Mouse (Mus musculus) ES-E14 (cell line): Measurements from ENCODE around the gene Ccdc194. TPM values are rescaled to one million over a fixed set of nuclear protein-coding genes. Genes with fewer than 3 reads are reported as not detected.
A peak's percentile ranks its signal among the peaks of the same experiment; 100 is the strongest.

ENCODE experiments used
- DNase-seq: peaks from one replicate; pipeline ENCODE4 v3.0.0-alpha.2; 2013; ENCODE audit warnings: low read depth, low spot score
- H3K27ac ChIP-seq: 2 replicates; pipeline ENCODE4 v1.5.1; 2012; ENCODE audit warnings: low read depth, mild to moderate bottlenecking, low read length, moderate library complexity, mixed read lengths; ENCODE audit not compliant: poor library complexity, insufficient read depth, severe bottlenecking
- H3K36me3 ChIP-seq: 2 replicates; pipeline ENCODE4 v1.6.1; 2012; ENCODE audit warnings: mild to moderate bottlenecking, low read length, moderate library complexity, mixed read lengths; ENCODE audit not compliant: control insufficient read depth, poor library complexity, insufficient read depth, severe bottlenecking
- H3K4me1 ChIP-seq, 2 experiments: fragments of 150-350 bp in 1 of 2; sonication (generic) in 1 of 2; 2 replicates each; pipeline ENCODE4 v1.6.1; 2012; ENCODE audit warnings: low read length in 2 of 2, mild to moderate bottlenecking in 1 of 2, mixed read lengths in 1 of 2; ENCODE audit not compliant: control insufficient read depth in 2 of 2, insufficient read depth in 2 of 2, poor library complexity in 1 of 2
- H3K4me3 ChIP-seq, 2 experiments: fragments of 150-350 bp in 1 of 2; sonication (generic) in 1 of 2; 2 replicates each; pipeline ENCODE4 v1.5.1; 2012; ENCODE audit warnings: low read length in 2 of 2, low read depth in 1 of 2, mild to moderate bottlenecking in 1 of 2, mixed read lengths in 1 of 2; ENCODE audit not compliant: insufficient read depth in 1 of 2, poor library complexity in 1 of 2, severe bottlenecking in 1 of 2
- H3K9ac ChIP-seq: 2 replicates; pipeline ENCODE4 v1.6.1; 2012; ENCODE audit warnings: low read depth, mild to moderate bottlenecking, low read length, mixed read lengths; ENCODE audit not compliant: poor library complexity, insufficient read depth, severe bottlenecking
- H3K9me3 ChIP-seq: fragments of 150-350 bp; sonication (generic); 2 replicates; pipeline ENCODE4 v1.6.1; 2012; ENCODE audit warnings: low read depth, mild to moderate bottlenecking, low read length; ENCODE audit not compliant: control insufficient read depth, insufficient read depth
- CHD2 ChIP-seq: IDR thresholded peaks from 2 replicates; pipeline ENCODE4 v1.6.1; 2014; ENCODE audit warnings: mild to moderate bottlenecking, low read depth, low read length, inconsistent platforms
- HCFC1 ChIP-seq: IDR thresholded peaks from 2 replicates; pipeline ENCODE4 v1.6.1; 2012; ENCODE audit warnings: low read length, inconsistent platforms, borderline replicate concordance; ENCODE audit not compliant: insufficient read depth
- MAFK ChIP-seq: IDR thresholded peaks from 2 replicates; pipeline ENCODE4 v1.6.1; 2014; ENCODE audit warnings: mild to moderate bottlenecking, low read depth, low read length, inconsistent platforms; ENCODE audit not compliant: insufficient read depth
- ZC3H11A ChIP-seq: IDR thresholded peaks from 2 replicates; pipeline ENCODE4 v1.6.1; 2012; ENCODE audit warnings: low read depth, mild to moderate bottlenecking, inconsistent platforms, low read length, borderline replicate concordance
- ZNF384 ChIP-seq: IDR thresholded peaks from 2 replicates; pipeline ENCODE4 v1.6.1; 2012; ENCODE audit warnings: low read depth, low read length, inconsistent platforms
- in situ Hi-C, 2 experiments: fragments of 600-800 bp; cut with MboI; formaldehyde crosslinking; loops; one replicate each; pipeline ENCODE4 v1.15.1; 2025; ENCODE audit warnings: low sequenced_read_pairs in 2 of 2, inconsistent platforms in 1 of 2; ENCODE audit not compliant: unreplicated experiment in 2 of 2
- total RNA-seq: library from RNA; depleted of rRNA; stranded (reverse); fragments of 300-350 nt; gene quantifications from 2 replicates; pipeline ENCODE4 v1.2.3, GENCODE M21; 2012

Ccdc194 gene
- total RNA-seq, 1 experiment = 2.6 TPM

DNA sequence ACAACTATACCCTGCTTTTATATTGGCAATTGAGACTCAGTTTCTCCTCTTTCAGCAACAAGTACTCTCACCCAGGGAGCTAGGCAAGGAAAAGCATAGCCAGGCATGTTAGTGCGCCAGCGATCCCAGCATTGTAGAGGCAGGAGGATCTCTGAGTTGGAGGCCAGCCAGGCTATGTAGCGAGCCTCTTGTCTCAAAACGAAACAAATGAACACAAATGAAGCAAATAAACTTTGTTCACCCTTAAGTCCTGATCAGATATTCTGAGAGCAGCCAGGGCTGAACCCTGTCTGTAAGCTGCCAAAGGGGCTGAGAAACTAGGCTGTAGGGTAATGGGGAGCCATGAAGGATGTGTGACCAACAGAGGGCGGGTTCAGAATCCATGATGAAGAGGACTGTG is 29.7 kb downstream of the Ccdc194 start:
- TF ChIP-seq HCFC1 (no peak), MAFK (no peak), ZC3H11A (no peak), ZNF384 (no peak), CHD2 (no peak)
- H3K36me3 ChIP-seq = peaks cover 24% of the 10 kb centered on the region
- no peak overlapping the region for H3K4me3 ChIP-seq
- no peak for DNase-seq
- no peak overlapping the region; the same call in 1 of the 2 replicates for H3K9ac ChIP-seq
- peak overlapping the region; percentile 2; the same call in 1 of the 2 replicates for H3K27ac ChIP-seq
- H3K9me3 ChIP-seq = no peaks in the 10 kb centered on the region
- in situ Hi-C loops = no loop called here
- H3K4me1 ChIP-seq = peaks cover 2 to 35% of the 10 kb centered on the region in 2 experiments; a peak in 2 of 4 replicates

GRCm38 (mm10) chr8:71495039-71495438 is 30.5 kb downstream of the Ccdc194 start:
- no peaks in the 10 kb centered on the region for H3K9me3 ChIP-seq
- peaks cover 2 to 35% of the 10 kb centered on the region in 2 experiments; a peak in 2 of 4 replicates for H3K4me1 ChIP-seq
- TF ChIP-seq ZC3H11A (no peak), CHD2 (no peak), HCFC1 (no peak), ZNF384 (peak; percentile 97), MAFK (no peak)
- no peak for DNase-seq
- H3K27ac ChIP-seq = peak overlapping the region; percentile 2; the same call in 1 of the 2 replicates
- no peak overlapping the region for H3K4me3 ChIP-seq
- in situ Hi-C loops = no loop called here
- peaks cover 29% of the 10 kb centered on the region for H3K36me3 ChIP-seq
- H3K9ac ChIP-seq = no peak overlapping the region

DNA sequence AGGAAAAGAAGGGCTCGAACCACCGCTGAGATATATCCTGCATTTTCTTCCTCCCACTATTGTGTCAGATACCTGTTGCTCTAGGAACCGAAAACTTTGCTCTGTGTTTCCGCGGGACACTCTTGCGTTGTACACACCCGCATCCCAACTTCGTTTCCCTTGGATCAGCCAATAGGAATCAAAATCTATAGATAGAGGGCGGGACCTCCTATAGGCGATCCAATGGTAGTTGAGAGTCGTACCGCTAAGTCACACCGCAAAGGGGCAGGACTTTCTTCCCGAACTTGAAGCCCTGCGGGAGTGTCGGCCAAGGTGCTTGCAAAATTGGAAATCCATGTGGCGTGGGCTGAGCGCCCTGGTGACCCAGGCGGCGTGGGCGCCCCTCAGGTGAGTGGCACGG is 37.1 kb downstream of the Ccdc194 start:
- Histone ChIP-seq H3K36me3 (peaks cover 31% of the 10 kb centered on the region), H3K4me1 (peaks cover 0 to 14% of the 10 kb centered on the region in 2 experiments; a peak in 1 of 4 replicates), H3K9me3 (no peaks in the 10 kb centered on the region), H3K9ac (peak overlapping the region; percentile 82), H3K27ac (0 out of 2 replicates have a peak overlapping the region, but pooled peaks have one; percentile 75), H3K4me3 (peak overlapping the region; percentile 81 to 93)
- in situ Hi-C loops = no loop called here
- TF ChIP-seq CHD2 (peak; percentile 89), ZNF384 (0 out of 2 replicates have a peak, but pooled peaks have one; percentile 30), HCFC1 (peak; percentile 84), MAFK (no peak), ZC3H11A (no peak)
- peak; percentile 96 for DNase-seq

DNA sequence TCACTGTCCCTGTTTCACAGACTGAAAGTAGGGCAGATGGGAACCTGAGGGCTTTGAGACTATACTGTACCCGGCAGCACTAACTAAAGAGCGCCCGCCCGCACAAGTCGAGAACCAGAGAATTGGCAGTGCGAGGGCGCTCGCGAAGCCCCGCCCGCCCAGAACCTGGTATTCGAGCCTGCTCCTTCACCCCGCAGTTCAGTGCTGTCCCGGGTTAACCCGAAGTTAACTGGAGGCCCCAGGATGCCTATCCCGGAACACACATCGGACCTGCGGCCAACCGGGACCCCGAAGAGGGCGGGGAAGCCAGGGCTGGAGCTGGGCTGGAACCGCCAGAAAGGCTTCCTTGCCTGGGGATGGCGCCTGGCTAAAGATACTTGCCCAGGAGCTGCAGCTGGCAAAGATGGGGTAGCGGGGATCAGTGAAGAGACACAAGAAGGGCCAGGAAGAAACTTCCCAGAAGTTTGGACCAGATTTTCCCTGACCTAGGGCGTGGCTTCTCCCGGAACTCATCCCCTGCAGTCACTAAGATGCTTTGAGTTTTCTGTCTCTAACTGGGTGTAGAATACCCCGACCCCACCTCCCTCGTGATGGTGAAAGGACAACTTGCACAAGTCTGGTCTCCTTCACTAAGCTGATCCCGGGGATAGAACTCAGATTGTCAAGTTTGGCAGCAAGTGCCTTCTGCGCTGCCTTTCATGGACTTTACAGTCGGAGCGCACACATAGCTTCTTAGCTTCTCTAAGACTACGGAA is 37.6 kb downstream of the Ccdc194 start, which contains the start of gene Gtpbp3:
Gene Gtpbp3, plus strand, starts transcription at position 413 of the 755 bp plus-strand sequence.
- Histone ChIP-seq H3K9ac (peak within 1 kb of the TSS; percentile 82), H3K4me3 (peak within 1 kb of the TSS; percentile 81 to 93), H3K27ac (peak within 1 kb of the TSS; percentile 75; the same call in 1 of the 2 replicates), H3K4me1 (peaks cover 0 to 14% of the 10 kb centered on the region in 2 experiments; a peak in 1 of 4 replicates), H3K36me3 (peaks cover 30% of the 10 kb centered on the region), H3K9me3 (no peaks in the 10 kb centered on the region)
- no peak for TF ChIP-seq ZC3H11A
- no peak for TF ChIP-seq MAFK
- no peak for TF ChIP-seq CHD2
- no peak for TF ChIP-seq ZNF384
- no peak for TF ChIP-seq HCFC1
- in situ Hi-C loops = no loop called here
- DNase-seq = no peak
